Mouse (Mus musculus) cerebellum, adult 9-10 months (tissue): ENCODE results near the gene Col23a1.

Source experiments
- DNase-seq: peaks from one replicate; pipeline ENCODE4 v3.0.0; 2022

Gene Col23a1

DNA sequence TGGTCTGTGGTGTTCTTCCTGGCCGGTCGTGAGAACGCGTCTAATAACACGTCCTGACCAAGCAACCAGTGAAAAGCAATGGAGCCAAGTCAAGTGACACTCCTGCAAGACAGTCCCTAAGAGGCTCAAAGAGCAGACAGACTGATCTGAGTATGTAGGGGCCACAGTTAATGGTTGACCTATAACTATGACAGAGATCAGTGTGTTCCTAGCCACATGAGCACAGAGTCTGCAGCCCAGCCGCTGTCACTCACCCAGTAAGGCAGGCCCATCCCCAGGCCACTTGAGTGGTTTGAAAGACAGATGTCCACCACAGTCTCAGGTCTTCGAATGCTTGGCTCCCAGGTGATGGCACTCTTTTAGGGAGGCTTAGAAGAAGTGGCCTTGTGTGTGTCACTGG, 152.3 kb downstream of the Col23a1 start:
- DNase-seq: no peak

DNA sequence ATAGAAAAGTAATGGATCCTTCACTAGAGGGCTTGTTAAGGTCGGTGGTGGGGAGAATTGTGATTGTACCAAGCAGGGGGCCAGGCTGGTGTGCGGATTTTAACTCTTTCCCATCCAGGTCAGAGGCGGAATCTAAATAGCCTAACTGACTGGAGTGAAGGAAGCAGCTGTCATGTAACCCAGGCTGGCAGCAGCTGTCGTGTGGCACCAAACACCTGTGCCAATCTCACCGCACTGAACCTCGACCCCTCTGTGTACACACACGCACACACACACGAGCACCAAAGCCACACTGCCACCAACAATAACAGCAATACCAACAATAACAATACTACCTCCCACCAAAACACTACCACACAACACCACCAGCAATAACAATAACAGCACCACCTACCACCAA, 152.9 kb downstream of the Col23a1 start:
- DNase-seq: no peak

DNA sequence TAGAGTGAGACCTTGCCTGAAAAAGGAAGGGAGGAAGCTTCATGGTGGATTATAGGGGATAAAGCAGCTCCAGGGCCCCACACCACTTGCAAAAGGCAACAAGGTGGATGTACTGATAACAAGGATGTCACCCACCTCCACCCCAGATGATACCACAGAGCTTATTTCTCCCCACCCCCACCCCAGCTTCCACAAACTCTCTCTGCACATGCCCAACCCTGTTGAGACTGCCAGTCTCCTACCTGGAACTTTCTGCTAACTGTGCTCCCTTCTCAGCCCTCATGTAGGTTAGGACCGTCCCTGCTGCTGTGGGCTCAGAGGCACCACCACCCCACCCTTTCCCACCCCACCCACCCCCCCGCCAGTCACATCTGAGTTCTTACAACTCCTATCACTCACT, 154.1 kb downstream of the Col23a1 start:
- DNase-seq: no peak

DNA sequence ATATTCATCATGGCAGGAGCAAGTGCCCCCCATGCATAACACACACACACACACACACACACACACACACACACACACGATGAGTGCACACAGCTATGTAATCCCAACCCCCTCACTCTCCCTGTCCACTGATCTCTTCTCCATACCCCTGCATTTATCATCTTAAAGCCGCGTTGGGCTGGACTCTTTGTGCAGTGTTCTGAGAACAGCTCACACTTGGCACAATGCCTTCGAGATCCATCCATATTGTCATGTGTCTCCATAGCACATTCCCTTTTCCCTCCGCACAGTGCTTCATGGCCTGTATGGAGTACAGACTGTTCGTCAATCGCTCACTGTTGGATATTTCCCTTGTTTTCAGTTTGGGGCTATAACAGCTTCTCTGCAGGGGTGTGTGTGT, 154.9 kb downstream of the Col23a1 start:
- DNase-seq: no peak

DNA sequence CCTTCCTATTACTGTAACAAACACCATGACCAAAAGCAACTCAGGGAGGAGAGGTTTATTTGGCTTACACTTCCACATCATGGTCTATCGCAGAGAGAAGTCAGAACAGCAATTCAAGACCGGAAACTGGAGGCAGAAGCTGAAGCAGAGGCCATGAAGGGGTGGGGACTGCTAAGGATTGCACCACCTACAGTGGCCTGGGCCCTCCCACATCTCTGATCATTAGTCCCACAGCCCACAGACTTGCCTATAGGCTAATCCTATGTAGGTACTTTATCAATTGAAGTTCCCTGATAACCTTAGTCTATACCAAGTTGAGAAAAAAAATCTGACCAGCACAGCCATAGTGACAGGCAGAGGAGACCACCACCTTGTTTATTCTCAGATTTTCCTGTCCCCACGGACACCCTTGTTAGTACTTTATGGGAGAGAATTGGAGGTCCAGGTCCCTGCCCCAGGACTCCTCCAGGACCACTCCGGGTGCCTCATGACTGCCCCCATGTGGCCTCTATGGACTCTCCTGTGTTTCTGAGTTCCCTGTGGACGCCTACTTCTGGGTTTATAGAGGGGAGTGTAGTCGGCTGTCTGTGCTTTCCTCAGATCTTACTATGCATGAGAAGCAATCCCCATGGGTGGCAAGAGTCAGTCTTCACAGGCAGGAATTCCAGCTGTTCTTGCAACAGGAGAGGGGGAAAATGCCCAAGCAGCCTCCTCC, 157.1 kb downstream of the Col23a1 start:
- DNase-seq: peak; percentile 21

DNA sequence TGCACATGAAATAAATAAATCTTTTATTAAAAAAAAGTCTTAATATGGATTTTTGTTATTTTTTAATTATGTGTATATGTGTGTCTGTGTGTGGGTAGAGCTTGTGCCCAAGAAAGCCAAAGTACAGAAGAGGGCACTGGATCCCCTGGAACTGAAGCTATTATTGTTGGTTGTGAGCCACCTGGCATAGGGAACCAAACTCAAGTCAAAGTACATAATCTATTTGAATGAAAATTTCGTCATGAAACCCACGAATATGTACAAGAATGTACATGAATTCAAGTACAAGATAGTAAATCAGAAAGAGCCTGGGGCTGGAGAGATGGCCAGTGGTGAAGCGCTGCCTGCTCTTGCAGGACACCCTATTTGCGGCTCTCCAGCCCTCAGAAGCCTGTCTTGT, 158.5 kb downstream of the Col23a1 start:
- no peak for DNase-seq

DNA sequence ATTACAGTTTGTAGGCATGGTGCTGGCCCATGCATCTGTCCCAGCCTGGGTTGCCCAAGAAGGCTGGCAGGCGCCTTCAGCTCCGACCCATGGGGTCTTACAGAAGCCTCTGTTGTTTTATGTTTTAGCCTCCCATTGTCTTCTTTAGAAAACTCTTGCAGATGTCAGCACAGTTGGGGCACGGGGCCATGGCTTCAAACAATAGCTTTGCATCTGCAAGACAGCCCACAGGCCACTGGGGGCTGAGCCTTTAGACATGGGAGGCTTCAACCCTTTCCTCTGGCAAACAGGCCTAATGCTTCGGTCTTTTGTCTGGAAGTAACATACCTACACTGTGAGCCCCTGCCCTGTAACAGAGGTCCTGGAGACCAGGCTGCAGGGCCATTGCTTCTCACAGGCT, 159.0 kb downstream of the Col23a1 start:
- DNase-seq: no peak

DNA sequence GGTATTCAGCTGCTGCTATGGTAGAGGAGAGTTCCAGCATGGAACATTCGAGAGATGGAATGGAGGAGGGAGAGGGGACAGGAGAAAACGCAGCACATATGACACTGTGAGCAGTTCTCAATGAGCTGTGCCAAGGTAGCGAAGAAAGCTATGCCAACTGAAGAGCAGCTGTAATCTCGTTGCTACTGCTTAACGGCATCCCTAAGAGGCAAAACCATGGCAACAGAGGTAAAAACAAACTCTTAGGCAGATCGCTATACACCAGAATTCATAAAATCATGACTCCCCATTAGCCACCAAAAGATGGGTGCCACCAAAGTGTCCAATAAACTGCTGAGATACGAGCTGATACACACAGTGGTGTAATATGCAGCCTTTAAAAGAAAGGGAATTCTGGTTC, 160.2 kb downstream of the Col23a1 start:
- no peak for DNase-seq

DNA sequence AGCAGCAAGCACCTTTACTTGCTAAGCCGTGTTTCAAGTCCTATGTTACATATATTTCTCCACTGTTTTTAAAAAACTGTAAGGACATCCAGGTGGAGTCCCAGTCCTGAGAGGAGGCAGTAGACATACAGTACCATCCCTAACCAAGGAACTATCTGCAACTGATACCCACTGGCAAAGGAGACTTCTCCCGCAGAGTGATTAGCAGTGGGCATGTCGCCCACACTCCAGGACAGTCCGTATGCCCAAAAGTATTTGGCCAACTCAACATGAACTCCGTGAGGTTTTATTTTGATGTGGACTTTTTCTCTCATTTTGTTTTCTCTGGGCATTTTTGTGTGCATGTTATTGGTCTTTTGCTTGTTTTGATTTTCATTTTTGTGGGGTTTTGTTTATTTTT, 161.6 kb downstream of the Col23a1 start:
- no peak for DNase-seq

DNA sequence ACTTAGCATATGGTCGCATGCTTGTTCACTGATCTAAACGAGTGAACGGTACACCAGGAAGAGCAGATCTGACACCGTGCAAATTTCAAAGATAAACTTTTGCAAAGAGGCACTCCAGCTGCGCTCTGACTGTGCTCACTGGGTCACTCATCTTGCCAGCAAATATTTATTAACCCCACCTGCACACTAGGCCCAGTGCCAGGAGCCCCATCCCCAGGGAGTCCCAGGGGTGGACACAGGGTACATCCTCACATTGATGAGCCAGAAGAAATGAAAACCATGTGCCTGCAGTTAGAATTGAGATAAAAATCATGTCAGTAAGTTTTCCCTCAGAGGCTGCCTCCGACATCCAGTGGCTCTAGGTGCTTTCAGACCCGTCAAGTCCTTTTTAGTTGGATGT, 162.2 kb downstream of the Col23a1 start:
- no peak for DNase-seq

DNA sequence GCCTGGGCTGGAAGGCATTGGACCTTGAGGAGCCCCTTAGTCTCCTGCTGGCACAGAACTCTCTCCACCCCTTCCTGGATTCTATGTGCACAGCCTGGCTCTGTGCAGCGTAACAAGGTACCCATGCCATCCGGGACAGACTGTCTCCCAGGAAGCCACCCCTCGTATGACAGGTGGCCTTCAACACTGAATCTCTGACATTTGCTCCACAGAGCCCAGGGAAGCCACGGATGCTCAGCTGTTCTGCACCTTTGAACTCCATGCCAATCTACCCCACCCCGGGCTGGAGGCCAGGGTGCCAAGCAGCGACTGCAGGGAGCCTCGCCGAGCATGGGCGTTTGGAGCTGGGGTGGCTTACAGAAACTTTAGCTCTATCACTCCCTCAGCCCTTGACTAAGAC, 164.0 kb downstream of the Col23a1 start:
- no peak for DNase-seq

DNA sequence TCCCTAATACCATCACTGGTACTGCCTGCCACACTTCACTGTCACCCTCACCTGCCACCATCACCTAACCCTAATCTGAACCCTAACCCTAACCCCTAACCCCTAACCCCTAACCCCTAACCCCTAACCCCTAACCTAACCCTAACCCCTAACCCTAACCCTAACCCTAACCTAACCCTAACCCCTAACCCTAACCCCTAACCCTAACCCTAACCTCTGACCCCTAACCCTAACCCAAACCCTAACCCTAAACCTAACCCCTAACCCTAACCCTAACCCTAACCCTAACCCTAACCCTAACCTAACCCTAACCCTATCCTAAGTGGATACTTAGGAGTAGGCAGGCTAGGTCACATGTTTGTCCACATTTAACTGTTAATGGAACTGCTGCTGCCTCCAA, 165.8 kb downstream of the Col23a1 start:
- DNase-seq: no peak

DNA sequence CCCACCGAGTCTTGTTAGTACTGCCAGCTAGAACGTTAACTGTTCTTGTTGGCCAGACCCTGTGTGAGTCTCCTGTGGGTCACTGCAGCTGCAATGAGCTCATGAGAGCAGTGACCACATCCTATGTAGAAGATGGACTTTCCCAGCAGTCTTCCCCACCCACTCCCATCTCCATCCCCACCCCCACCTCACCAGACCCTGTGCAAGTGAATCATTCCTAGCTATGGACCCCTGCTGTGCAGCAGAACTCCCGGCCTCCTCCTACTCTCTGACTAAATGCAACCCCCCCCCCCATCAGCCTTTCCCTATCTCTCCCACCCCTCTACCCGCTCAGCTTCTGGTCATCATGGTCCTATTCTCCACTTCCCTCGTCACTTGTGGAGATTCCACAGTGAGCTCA, 167.9 kb downstream of the Col23a1 start:
- no peak for DNase-seq

DNA sequence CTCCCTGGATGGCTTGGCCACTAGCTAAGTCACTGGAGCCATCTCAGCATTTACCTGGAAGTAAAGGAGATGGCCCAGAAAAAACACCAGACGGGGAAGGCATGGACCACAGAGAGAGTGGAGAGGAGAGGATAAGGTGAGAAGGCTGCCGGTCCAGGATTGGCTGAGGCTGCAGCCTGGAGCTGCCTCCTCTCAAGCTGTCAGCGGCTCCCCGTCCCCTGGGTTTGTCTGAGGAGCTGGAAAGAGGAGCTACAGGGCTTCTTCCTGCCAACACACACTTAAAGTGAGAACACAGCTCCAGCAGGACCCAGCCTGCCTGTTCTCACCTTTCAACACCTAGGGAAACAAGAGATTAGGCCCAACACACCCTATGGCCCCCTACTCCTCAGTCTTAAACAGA, 168.9 kb downstream of the Col23a1 start:
- no peak for DNase-seq

DNA sequence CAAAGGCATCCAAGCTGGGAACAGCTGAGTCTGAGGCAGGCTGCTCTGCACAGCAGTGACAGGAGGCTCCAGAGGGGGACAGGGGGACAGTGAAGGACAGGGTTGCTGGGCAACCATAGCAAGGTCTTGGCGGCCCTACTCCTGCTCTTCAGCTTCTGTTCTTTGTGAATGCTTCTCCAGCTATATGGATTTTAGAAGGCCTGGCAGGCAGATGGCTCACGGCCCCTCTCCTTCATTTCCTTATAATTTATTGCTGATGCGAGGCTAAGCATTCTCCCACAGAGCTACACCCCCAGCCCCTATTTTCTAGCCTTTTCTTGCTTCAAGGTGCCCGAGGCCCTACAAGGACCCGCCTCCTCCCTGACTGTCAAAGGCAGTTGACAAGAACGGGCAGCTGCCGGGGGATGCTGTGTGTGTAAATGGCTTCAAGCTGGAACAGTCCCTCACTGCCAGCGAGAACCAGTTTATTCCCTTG, 169.9 kb downstream of the Col23a1 start:
- no peak for DNase-seq

DNA sequence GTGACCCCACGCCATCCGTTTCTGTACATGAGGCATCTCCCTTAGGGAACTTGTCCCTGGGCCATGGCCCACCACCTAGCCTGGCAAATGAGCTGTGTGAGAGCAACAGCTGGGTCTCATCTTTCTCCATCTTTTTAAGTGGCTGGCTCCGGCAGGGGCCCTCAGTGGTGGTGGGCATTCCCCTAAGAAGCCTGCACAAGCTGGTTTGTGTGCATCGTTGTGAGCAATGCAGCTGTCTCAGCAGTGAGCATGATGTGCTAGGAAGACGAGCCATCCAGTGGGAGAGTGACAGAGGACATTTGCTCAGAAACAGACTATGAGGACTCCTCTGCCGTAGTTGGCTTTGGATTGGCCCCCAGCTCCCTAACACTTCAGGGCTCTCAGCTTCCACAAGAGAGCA, 179.0 kb downstream of the Col23a1 start:
- no peak for DNase-seq

DNA sequence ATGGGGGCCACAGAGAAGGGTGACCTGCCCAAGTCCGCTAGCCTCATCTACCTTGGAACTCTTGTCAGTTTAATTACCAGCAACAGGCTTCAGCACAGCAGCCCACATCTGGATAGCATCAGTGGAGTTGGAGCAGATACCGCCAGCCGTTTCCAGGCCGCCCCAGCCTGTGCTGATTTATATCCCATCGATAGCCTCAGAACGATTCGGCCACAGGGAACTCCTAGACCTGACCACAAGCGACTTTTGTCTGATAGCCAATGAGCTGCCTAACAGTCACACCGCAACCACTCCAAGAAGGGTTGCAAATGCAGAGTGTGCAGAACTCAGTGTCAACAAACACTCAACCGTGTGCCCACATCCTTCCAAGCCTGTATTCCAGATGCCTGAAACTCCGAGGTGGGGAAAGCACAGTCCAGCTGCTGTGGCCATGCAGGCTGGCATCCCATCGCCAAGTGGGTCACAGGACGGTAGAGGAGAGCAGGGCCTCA, 179.7 kb downstream of the Col23a1 start:
- no peak for DNase-seq

DNA sequence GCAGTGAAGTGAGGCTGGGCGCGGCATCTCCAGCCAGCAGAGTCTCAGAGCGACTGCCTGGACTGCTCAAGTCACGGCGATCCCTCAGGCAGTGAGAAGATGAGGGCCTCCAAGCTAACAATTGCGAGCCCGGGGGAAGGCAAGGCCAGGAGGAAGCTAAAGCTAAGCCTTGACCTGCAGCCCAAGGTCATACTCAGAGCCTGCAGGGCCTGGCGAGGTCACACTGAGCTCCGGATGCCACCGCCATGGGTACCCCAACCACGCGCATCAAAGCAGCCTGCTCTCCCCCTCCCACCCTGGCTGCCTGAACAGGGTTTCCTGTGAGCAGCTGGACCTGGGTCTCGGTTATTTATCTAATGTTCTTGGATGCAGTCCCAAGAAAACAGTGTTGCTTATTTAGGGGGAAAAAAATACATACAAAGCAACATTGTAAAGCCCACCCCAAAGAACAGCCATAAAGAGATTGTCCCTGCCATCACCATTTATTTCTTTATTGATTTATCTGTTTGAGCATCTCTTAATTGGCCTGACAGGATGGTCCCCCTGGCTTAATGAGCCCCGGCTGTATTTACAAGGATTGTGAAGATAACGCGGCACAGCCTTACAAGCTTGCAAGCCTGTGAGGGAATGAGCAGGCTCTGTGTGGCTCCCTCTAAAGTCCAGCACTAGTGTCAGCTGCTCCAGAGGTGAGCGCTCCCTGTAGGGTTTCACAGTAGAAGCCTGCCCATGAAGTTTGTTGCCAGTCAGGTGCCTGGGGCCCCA, 180.8 kb downstream of the Col23a1 start:
- no peak for DNase-seq

DNA sequence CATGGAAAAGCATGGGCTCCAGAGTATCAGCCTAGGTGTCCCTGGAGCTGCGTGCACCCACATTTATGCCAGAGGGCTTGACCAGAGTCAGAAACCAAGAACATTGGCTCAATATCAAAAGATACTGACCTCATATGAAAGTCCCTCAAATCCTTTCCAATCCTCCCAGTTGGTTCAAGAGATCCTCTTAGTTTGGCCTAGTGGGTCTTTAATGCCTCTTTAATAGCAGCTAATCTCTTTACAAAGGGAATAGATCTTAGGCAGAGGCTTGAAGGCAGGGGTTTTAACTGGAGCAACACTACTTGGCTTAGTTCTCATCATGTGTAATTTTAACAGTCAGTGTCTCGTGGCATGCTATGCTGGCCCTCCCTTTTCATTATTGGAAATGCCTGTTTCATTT, 184.0 kb downstream of the Col23a1 start:
- DNase-seq: no peak

DNA sequence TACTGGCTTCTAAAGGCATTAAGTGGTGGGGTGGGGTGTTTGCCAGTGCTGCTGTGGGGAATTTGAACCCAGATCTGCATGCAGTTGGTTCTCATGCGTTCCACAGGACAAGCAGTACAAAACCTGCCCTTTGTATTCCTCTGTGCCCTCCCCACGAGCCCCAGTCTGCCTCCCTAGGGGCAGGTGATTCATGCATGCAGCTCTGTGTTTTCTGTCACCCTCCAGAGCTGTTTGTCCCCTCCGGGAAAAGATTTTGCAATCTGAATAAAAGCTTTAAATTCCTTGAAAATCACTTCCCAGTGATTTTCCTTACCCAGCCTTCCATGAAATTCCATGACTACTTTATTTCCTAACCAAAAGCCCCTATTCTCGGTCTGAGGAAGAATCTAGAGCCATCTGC, 186.8 kb downstream of the Col23a1 start:
- DNase-seq: no peak

DNA sequence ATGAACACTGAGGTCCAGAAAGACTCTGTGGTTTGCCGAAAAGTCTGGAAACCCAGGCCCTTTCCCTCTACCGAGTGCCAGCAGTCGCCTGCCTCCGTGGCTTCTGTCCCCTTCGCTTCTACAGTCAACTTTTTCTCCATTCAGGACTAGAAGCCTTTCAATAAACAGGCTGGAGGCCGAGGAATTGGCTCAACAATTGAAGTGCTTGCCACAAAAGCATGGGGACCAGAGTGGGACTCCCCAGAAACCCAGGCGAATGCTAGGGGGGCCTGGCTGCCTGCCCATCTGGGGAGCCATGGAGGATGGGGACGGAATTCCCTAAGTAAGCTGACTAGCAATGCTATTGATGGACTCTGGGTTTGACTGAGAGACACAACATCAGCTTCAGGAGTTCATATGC, 187.9 kb downstream of the Col23a1 start:
- DNase-seq: no peak

DNA sequence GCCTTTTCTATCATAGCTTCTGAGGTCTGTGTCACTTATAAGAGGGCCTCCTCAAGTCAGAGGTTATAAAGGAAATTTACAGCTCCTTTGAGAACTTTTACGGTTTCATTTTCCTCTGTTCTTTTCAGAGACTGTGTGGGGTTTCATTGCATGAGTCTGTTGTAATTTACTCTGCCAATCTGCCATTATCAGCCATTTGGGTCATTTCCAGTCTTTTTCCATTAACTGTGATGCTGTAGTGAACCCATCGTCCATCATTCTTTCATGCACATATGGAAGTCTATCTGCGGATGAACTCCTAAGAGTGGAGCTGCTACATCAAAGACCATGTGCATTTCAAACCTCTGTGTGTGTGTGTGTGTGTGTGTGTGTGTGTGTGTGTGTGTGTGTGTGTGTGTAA, 192.5 kb downstream of the Col23a1 start:
- no peak for DNase-seq

DNA sequence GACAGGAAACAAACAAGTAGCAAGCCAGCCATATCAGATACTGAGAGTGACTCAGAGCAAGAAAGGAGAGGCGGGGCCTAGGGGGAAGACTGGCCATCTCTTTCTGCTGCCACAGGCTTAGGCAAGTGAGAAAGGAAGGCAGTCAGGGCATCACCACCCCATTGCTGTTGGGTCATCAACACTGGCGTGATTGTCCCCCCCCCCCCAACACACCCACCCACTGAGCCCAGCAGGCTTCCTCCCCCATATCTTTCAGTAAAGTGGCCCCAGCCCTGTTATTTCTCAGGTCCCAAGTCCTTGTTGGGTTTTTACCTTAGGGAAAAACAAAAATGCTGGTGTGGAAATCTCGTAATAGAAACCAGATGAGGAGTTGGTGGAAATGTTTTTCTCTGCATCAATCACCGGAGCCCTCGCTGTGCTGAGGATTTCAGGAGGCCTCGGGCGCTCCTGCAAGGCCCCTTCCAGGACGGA, 195.4 kb downstream of the Col23a1 start:
- DNase-seq: no peak

DNA sequence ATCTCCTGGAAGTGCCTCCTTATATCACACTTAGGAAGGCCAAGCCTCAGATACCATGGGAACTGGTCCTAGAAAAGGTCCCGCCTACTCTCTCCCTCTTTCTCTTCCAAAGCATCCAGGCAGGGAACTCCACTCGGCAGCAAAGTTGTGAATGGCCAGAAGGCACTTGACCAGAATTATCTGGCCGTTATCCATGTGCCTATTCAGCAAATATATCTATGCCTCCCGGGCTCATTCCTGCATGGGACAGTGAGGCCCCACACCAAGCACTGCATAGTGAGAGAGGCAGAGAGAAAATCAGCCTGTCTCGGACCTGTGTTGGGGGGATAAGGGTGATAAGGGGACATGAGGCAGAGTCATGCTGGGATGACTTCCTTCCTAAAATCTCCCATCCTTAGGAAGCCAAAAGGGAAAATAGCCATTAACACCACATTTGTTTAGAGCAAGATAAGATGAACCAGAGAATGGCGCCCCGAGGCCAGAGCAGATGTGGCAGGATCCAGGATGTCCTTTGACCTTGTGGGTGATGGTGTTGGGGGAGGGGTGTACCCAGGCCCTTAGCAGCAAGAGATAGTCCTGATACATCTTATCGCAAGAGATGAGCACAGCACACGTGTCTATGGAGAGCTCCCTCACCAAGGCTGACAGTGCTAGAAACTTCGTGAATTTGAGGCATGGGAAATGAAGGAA, 196.2 kb downstream of the Col23a1 start:
- DNase-seq: no peak
